Mouse (Mus musculus) heart, embryonic 10.5 days (tissue): ENCODE measurements around the gene Clba1. TPM values are rescaled to one million over a fixed set of nuclear protein-coding genes. Genes with fewer than 3 reads are reported as not detected.

Experiments used
- DNase-seq: peaks from one replicate; pipeline ENCODE4 v3.0.0-alpha.2; 2017; ENCODE audit warnings: low spot score
- H3K27ac ChIP-seq: fragments of 300-500 bp; sonication (generic); 2 replicates; pipeline ENCODE4 v1.5.1; 2016; ENCODE audit warnings: mild to moderate bottlenecking
- H3K27me3 ChIP-seq: fragments of 300-500 bp; sonication (generic); 2 replicates; pipeline ENCODE4 v1.6.1; 2016; ENCODE audit warnings: mild to moderate bottlenecking; ENCODE audit not compliant: poor library complexity, insufficient read depth, severe bottlenecking
- H3K36me3 ChIP-seq: fragments of 300-500 bp; sonication (generic); 2 replicates; pipeline ENCODE4 v1.6.1; 2016; ENCODE audit warnings: mild to moderate bottlenecking, moderate library complexity
- H3K4me1 ChIP-seq: fragments of 300-500 bp; sonication (generic); 2 replicates; pipeline ENCODE4 v1.6.1; 2016; ENCODE audit warnings: mild to moderate bottlenecking
- H3K4me3 ChIP-seq: fragments of 300-500 bp; sonication (generic); 2 replicates; pipeline ENCODE4 v1.5.1; 2016; ENCODE audit warnings: mild to moderate bottlenecking, moderate library complexity
- H3K9me3 ChIP-seq: fragments of 300-500 bp; sonication (generic); 2 replicates; pipeline ENCODE4 v1.6.1; 2016; ENCODE audit warnings: mild to moderate bottlenecking, moderate library complexity
- WGBS: fragments of 180-500 bp; shearing (Covaris S2); methylation state at CpG from one replicate; pipeline ENCODE4 v1.1.7; 2016; 5-methylcytosine and 5-hydroxymethylcytosine counted together
- polyA plus RNA-seq: library from polyadenylated mRNA; unstranded; fragments of >200 nt; fragmentation: Nextera tagmentation; extraction: Ambion mirVana; gene quantifications from 2 replicates; pipeline ENCODE4 v1.2.1, GENCODE M21; 2016

Clba1 gene
- polyA plus RNA-seq, result 13.0 and 14.9 TPM in 2 replicates

DNA sequence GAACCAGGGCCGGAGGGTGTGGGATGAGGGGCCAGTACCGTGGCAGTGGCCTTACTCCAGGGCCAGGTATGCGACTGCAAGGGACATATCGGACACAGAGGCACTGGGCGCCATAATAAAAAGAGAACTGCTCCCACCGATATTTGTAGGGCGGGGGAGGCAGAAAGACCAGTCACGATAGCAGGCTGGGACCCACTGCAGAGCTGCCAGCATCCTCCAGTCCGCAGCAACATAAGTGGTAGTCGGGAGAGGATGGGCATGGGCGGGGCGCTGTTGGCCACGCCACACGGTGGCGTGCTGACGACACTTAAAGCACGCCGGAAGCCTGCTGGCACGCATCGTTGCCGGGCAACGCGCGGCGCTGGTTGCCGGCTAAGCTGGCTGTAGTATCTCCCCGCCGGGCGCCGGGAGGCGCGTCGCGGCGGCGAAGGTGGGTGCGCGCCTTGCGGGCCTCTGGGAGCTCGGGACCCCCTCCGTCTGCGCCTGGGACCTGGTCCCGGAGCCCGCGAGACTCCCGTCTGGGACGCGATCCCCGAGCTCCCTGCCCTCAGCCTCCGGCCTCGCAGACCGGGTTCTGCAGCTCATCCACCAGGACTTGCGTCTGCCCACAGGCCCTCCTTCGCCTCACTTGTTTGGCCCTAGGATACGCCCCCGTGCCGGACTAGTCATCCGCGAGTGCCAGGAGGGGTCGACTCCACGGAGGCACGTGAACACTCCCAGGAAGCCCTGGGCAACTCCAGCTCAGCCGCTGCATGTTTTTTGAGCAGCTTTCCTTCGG, at the start of gene Clba1:
TSS of gene Clba1 (plus strand) at position 351 of the 778 bp plus-strand sequence.
- peaks cover 25% of the 10 kb centered on the region for H3K27me3 ChIP-seq
- H3K36me3 ChIP-seq, result peaks cover 11% of the 10 kb centered on the region
- H3K4me3 ChIP-seq, result peak within 1 kb of the TSS; percentile 76
- H3K9me3 ChIP-seq, result no peaks in the 10 kb centered on the region
- peak; percentile 96 for DNase-seq
- peaks cover 51% of the 10 kb centered on the region for H3K4me1 ChIP-seq
- peak within 1 kb of the TSS; percentile 82 for H3K27ac ChIP-seq
- WGBS, result under 1% methylated on average over 62 of the region's 64 CpGs

DNA sequence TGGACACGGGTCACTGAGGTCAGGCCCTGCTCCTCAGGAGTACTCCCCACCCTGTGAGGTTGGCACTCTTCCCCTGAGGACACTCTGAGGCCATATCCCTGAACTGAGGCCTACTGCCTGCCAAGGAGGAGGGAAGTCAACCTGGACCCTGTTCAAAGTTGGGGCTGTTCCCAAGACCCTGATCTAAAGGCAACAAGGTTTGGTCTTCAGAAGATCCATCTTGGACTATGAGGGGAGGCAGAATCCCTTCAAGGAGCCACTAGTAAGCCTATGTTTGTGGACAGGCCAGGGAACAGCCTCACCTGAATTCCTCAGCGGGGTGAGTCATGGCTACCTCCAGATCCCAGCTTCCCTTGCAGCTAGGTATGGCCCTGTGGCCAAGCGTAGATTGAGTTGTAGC, 49.3 kb upstream of the Clba1 start:
- Histone ChIP-seq H3K4me1 (peaks cover 4% of the 10 kb centered on the region; the same call in 1 of the 2 replicates), H3K36me3 (no peaks in the 10 kb centered on the region), H3K27ac (no peak overlapping the region), H3K27me3 (peaks cover 3% of the 10 kb centered on the region; the same call in 1 of the 2 replicates), H3K9me3 (no peaks in the 10 kb centered on the region), H3K4me3 (no peak overlapping the region)
- DNase-seq, result peak; percentile 54
- 75% methylated on average over 3 of the region's 3 CpGs for WGBS

DNA sequence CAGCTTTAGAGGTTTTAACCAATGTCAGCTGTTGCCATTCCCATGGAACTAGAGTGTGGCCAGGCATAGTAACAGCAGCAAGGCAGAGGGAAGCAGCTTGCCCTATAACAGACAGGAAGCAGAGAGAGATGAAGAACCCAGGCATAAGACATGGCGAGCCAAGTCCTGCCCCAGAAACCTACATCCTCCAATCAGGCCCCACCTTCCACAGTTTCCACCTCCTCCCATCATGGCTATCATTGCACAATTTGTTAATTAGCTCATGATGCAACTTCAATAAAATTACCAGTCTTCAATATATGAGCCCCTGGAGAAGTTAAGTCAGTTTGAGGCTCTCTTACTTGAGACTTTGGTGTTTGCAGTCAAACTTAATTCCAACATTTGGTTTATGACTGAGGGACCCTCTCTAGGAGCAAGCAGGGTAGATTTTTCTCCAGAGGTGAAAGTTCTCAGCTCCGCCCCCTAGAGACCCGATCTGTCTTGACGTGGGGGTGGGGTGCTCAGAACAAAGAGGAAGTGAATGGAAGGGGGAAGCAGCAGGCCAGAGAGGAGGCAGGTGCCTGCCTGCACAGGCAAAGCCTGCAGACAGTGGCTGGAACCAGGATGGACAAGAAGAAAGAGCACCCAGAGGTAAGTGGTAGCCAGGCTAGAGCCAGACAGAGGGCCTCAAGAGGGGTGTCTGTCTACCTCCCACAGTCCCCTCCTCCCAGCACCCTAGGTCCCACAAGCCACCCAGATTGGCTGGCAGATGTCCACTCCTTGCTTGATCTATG, 48.4 kb upstream of the Clba1 start, which contains the start of gene Pld4:
TSS of gene Pld4 (plus strand) at position 502 of the 773 bp plus-strand sequence.
- H3K4me3 ChIP-seq, result no peak within 1 kb of the TSS
- H3K9me3 ChIP-seq, result no peaks in the 10 kb centered on the region
- peak; percentile 55 for DNase-seq
- no peaks in the 10 kb centered on the region for H3K36me3 ChIP-seq
- peaks cover 4% of the 10 kb centered on the region; the same call in 1 of the 2 replicates for H3K4me1 ChIP-seq
- no peak within 1 kb of the TSS for H3K27ac ChIP-seq
- H3K27me3 ChIP-seq, result peaks cover 3% of the 10 kb centered on the region; the same call in 1 of the 2 replicates
- 40% methylated on average over 4 of the region's 4 CpGs for WGBS

DNA sequence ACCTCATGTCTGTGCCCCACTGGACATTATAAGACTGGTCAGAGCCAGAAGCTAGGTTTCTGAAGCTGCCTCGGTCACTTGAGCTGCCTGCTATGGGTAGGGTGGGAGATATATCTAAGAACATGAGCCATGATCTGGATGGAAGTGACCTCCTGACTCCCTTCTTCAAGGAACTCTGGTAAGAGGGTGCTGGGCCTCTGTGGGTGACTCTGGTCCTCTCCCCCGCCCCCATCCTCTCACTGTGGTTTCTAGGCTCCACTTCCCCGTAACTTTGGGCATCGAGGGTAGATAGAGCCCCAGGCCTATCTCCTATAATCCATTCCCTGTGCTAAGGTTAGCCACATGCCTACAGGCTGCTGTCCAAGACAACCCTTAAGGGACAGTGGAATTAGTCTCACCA, 47.3 kb upstream of the Clba1 start:
- WGBS, result 73% methylated on average over 4 of the region's 4 CpGs
- H3K4me1 ChIP-seq, result peaks cover 4% of the 10 kb centered on the region; the same call in 1 of the 2 replicates
- H3K4me3 ChIP-seq, result no peak overlapping the region
- peaks cover 3% of the 10 kb centered on the region; the same call in 1 of the 2 replicates for H3K27me3 ChIP-seq
- H3K36me3 ChIP-seq, result no peaks in the 10 kb centered on the region
- no peak for DNase-seq
- no peak overlapping the region for H3K27ac ChIP-seq
- no peaks in the 10 kb centered on the region for H3K9me3 ChIP-seq

DNA sequence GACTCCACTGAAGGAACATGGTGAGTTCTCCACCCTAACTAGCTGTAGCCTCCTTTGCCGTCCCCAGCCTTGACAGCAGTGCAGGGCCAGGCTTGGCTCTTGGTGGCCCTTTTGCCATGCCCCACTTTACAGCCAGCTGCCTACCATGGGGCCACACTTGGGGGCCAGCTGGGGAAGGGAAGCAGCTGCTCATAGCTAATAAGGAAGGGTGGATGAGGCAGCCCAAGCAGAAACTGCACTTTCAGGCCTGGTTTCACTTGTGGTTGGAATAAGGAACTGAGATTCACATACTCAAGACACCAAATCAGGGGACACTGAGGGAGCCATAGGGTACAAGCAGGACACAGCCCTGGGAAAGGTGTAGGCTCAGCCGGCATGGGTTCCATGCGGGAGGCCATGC, 46.7 kb upstream of the Clba1 start:
- H3K4me1 ChIP-seq, result peaks cover 5% of the 10 kb centered on the region; the same call in 1 of the 2 replicates
- no peak overlapping the region for H3K27ac ChIP-seq
- peaks cover 3% of the 10 kb centered on the region; the same call in 1 of the 2 replicates for H3K27me3 ChIP-seq
- H3K4me3 ChIP-seq, result no peak overlapping the region
- H3K36me3 ChIP-seq, result no peaks in the 10 kb centered on the region
- no peaks in the 10 kb centered on the region for H3K9me3 ChIP-seq
- DNase-seq, result peak; percentile 67
- 78% methylated on average over 3 of the region's 3 CpGs for WGBS

DNA sequence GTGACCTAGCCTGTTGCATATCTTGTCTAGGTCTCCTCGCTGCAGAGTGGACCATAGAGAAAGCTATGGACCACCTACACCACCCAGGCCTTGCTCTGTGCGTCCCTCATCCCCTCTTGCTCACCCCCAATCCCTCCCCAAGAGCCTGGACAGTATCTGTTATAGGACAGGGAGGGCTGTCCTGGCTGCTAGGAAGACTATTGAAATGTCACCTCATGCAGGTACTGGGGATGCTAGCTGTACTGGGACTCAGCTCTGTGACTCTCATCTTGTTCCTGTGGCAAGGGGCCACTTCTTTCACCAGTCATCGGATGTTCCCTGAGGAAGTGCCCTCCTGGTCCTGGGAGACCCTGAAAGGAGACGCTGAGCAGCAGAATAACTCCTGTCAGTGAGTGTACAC, 45.6 kb upstream of the Clba1 start:
- Histone ChIP-seq H3K4me1 (peaks cover 10% of the 10 kb centered on the region), H3K27me3 (peaks cover 3% of the 10 kb centered on the region; the same call in 1 of the 2 replicates), H3K36me3 (no peaks in the 10 kb centered on the region), H3K9me3 (no peaks in the 10 kb centered on the region), H3K4me3 (no peak overlapping the region), H3K27ac (no peak overlapping the region)
- peak; percentile 36 for DNase-seq
- 69% methylated on average over 4 of the region's 4 CpGs for WGBS

DNA sequence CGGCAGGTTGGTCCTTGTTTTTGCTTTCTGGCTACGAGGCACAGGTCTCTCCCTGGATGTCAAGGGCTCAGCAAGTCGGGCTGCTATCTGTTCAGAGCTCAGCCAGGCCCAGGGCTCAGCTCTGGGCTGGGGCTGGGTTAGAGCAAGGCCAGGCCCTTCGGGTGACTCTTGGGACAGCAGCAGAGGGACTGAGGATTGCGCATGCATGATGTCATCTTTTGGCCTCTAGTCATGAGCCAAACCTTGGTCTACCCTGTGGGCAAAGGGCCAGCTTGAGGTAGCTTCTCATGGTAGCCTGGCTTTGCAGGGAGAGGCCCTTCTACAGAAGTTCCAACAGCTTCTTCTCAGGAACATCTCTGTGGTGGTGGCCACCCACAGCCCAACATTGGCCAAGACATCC, 44.6 kb upstream of the Clba1 start:
- Histone ChIP-seq H3K27me3 (peaks cover 3% of the 10 kb centered on the region; the same call in 1 of the 2 replicates), H3K4me3 (no peak overlapping the region), H3K9me3 (no peaks in the 10 kb centered on the region), H3K36me3 (no peaks in the 10 kb centered on the region), H3K4me1 (peaks cover 20% of the 10 kb centered on the region), H3K27ac (no peak overlapping the region)
- WGBS, result 70% methylated on average over 5 of the region's 5 CpGs
- DNase-seq, result peak; percentile 64

DNA sequence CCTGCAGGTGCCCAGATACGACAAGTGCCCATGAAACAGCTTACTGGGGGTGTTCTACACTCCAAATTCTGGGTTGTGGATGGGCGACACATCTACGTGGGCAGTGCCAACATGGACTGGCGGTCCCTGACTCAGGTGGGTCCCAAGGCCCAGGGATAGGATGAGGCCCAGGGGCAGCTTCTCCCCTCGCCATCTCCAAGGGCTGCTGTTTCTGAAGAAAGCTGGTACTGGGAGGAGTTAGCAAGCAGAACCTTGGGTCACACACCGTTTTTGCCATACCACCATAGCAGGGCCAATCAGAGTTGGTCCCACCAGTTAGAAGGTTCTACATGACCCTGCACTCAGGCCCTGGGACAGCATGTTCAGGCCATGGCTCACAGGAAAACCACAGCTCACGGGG, 43.7 kb upstream of the Clba1 start:
- 88% methylated on average over 7 of the region's 7 CpGs for WGBS
- peak; percentile 52 for DNase-seq
- peaks cover 27% of the 10 kb centered on the region for H3K4me1 ChIP-seq
- no peak overlapping the region for H3K4me3 ChIP-seq
- no peaks in the 10 kb centered on the region for H3K9me3 ChIP-seq
- H3K27me3 ChIP-seq, result peaks cover 3% of the 10 kb centered on the region; the same call in 1 of the 2 replicates
- no peaks in the 10 kb centered on the region for H3K36me3 ChIP-seq
- H3K27ac ChIP-seq, result no peak overlapping the region

DNA sequence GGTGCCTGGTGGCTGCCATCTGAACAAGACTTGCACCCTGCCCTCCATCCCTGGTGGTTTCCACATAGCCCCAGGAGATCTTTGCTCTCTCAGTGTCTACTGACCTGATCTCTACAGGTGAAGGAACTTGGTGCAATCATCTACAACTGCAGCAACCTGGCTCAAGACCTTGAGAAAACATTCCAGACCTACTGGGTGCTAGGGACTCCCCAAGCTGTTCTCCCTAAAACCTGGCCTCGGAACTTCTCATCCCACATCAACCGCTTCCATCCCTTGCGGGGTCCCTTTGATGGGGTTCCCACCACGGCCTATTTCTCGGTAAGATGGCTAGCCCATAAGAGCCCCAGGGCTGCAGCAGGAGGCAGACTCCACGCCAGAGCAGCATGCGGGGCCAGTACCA, 42.2 kb upstream of the Clba1 start:
- no peaks in the 10 kb centered on the region for H3K9me3 ChIP-seq
- H3K36me3 ChIP-seq, result no peaks in the 10 kb centered on the region
- H3K27ac ChIP-seq, result no peak overlapping the region
- peaks cover 24% of the 10 kb centered on the region; the same call in 1 of the 2 replicates for H3K4me1 ChIP-seq
- WGBS, result 84% methylated on average over 7 of the region's 7 CpGs
- peak; percentile 31 for DNase-seq
- no peak overlapping the region for H3K4me3 ChIP-seq
- peaks cover 3% of the 10 kb centered on the region; the same call in 1 of the 2 replicates for H3K27me3 ChIP-seq

DNA sequence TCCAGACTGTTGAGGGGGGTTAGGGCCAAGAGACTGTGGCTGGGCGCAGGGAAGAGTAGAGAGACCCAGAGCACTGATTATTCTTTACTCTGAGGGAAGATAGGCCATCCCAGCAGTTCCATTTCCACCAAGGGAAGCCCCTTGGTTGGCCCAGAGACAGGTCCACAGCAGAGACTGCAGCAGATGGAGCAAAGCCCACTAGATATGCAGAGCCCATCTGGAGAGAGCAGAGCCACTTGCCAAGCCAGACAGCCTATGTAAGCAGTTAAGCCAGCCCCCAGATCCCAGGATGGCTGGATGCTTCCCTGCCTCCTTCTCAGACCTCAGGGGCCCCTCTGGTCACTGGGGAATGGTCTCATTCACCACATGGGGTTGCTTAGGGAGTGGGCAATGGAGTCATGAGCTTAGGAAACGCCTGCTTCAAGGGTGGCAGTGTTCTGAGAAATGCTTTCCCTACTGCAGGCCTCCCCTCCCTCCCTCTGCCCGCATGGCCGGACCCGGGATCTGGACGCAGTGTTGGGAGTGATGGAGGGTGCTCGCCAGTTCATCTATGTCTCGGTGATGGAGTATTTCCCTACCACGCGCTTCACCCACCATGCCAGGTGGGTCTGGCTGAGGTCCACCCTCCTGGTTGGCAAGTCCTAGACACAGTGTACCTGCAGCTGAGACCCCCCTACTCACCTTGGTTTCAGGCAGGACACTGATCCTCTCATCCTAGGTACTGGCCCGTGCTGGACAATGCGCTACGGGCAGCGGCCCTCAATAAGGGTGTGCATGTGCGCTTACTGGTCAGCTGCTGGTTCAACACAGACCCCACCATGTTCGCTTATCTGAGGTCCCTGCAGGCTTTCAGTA, 41.5 kb upstream of the Clba1 start:
- Histone ChIP-seq H3K27me3 (peaks cover 5% of the 10 kb centered on the region), H3K27ac (no peak overlapping the region), H3K9me3 (no peaks in the 10 kb centered on the region), H3K4me3 (no peak overlapping the region), H3K4me1 (peaks cover 24% of the 10 kb centered on the region; the same call in 1 of the 2 replicates), H3K36me3 (no peaks in the 10 kb centered on the region)
- DNase-seq, result peak; percentile 74
- 89% methylated on average over 16 of the region's 16 CpGs for WGBS

DNA sequence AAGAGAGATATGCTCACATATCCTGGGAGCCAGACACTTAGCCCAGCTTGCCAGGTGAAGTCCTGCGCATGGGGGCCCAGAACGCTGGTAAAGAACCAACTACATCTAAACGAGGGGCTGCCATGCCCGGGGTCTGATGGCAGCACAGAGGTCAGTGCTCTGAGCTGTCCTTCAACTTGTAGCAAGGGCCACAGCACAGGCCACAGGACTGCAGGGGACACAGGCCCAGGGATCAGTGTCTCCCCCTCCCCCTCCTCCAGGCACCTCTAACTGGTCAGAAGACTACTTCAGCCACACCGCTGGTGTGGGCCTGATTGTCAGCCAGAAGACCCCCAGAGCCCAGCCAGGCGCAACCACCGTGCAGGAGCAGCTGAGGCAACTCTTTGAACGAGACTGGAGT, 40.6 kb upstream of the Clba1 start:
- Histone ChIP-seq H3K4me1 (peaks cover 30% of the 10 kb centered on the region), H3K9me3 (no peaks in the 10 kb centered on the region), H3K4me3 (no peak overlapping the region), H3K27me3 (peaks cover 8% of the 10 kb centered on the region), H3K27ac (no peak overlapping the region), H3K36me3 (no peaks in the 10 kb centered on the region)
- peak; percentile 73 for DNase-seq
- 77% methylated on average over 8 of the region's 8 CpGs for WGBS

DNA sequence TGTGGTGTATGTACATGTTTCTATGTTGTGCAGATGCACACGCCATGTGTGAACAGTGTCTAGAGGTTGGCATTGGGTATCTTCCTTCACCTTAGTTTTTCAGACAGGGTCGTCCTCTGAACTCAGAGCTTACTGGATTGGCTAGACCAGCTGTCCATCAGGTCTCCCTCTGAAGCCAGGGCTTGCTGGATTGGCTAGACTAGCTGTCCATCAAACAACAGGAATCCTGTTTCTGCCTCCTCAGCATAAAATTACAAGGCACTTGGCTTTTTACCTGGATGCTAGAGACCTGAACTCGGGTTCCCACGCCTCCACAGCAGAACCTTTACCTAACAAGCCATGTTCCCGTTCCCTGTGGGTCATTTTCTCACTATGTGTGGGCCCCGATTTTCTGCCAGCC, 39.7 kb upstream of the Clba1 start:
- Histone ChIP-seq H3K27me3 (peaks cover 10% of the 10 kb centered on the region), H3K9me3 (no peaks in the 10 kb centered on the region), H3K4me1 (peaks cover 36% of the 10 kb centered on the region), H3K4me3 (no peak overlapping the region), H3K36me3 (no peaks in the 10 kb centered on the region), H3K27ac (no peak overlapping the region)
- DNase-seq, result peak; percentile 76
- 69% methylated on average over 6 of the region's 6 CpGs for WGBS
